Mouse (Mus musculus) lung, adult 2 months (tissue): ENCODE measurements around the gene Cep55.

Experiments
- CTCF ChIP-seq: fragments of 200-500 bp; IDR thresholded peaks from 2 replicates; pipeline ENCODE4 v1.5.1; 2011; ENCODE audit warnings: mild to moderate bottlenecking, low read length, control low read depth; ENCODE audit not compliant: insufficient read depth
- POLR2A ChIP-seq: fragments of 200-500 bp; IDR thresholded peaks from 2 replicates; pipeline ENCODE4 v1.6.1; 2011; ENCODE audit warnings: low read depth, mild to moderate bottlenecking, control low read depth, low read length, borderline replicate concordance; ENCODE audit errors: extremely low read depth

DNA sequence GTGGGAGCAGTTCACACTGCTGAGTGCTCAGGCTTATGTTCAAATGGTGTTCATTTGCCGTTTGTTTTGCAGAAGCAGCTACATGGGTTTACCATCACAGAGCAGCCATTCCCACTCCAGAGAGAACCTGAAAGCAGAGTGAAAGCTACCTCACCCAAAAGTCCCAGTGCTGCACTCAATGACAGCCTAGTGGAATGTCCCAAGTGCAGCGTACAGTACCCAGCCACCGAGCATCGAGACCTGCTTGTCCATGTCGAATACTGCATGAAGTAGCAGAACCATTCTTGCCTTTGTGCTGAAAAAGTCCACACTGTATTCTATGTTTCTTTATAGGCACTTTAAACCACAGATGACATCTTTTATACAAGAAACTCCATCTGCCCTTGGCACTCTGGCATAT, 18.4 kb downstream of the Cep55 start:
- TF ChIP-seq POLR2A: no peak
- TF ChIP-seq CTCF: no peak
